Mouse (Mus musculus) brain, embryonic 14.5 days (tissue): ENCODE data around the gene 2610528A11Rik.

Experiments used
- CTCF ChIP-seq: fragments of 200-500 bp; IDR thresholded peaks from 2 replicates; pipeline ENCODE4 v1.5.1; 2012; ENCODE audit warnings: inconsistent platforms, mild to moderate bottlenecking, moderate library complexity, borderline replicate concordance; ENCODE audit not compliant: insufficient read depth, insufficient read length; ENCODE audit errors: extremely low read depth
- POLR2A ChIP-seq: fragments of 200-500 bp; IDR thresholded peaks from 2 replicates; pipeline ENCODE4 v1.6.1; 2012; ENCODE audit warnings: mild to moderate bottlenecking, inconsistent platforms, borderline replicate concordance; ENCODE audit not compliant: poor library complexity, insufficient read depth, insufficient read length, severe bottlenecking; ENCODE audit errors: extremely low read depth

DNA sequence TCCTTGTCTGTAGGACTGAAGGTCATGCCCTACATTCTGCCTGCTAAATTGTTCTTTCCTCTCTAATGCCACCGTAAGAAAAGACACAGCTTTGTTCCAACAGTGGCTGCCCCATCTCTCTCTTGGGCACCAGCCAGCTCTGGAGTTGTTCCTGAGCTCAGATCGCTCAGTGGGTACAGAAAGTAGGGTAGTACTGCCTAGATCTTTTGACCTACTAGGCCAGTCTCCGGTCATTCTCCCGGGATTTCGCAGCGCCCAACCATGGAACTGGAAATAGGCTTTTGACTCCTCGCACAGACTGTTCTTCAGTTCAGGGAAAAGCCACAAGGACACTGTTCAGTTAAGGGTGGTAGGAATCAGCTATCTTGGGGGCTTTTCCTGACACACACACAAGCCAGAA, 891 bp downstream of the 2610528A11Rik start:
- TF ChIP-seq CTCF (no peak), POLR2A (no peak)
